Mouse (Mus musculus) left cerebral cortex, postnatal 10 days (tissue): ENCODE results near the gene Cep126. TPM values are rescaled to one million over a fixed set of nuclear protein-coding genes. Genes with fewer than 3 reads are reported as not detected.

ENCODE experiments used
- DNase-seq, 2 experiments: peaks; one replicate each; pipeline ENCODE4 v3.0.0; 2021 to 2022; ENCODE audit warnings: low spot score in 2 of 2, mixed read lengths in 1 of 2; ENCODE audit errors: extremely low spot score in 1 of 2
- intact Hi-C: fragments of 180-260 bp; cut with DNase I; formaldehyde crosslinking; loops from one replicate; pipeline ENCODE4 v1.15.1; 2025
- total RNA-seq, 2 experiments: library from RNA; stranded (reverse); gene quantifications; 2 replicates each; pipeline ENCODE4 v1.2.3; 2021

Gene Cep126
- total RNA-seq: 10 to 100 TPM; 11.7 to 12.2 TPM

GRCm38 (mm10) chr9:8134117-8134574, at the start of gene Cep126:
TSS of gene Cep126 (minus strand) at chr9:8134294.
- intact Hi-C loops: no loop called here
- peak; percentile 59 to 91 for DNase-seq

GRCm38 (mm10) chr9:8179554-8179953, 45.5 kb upstream of the Cep126 start:
- intact Hi-C loops: no loop called here
- no peak for DNase-seq

DNA sequence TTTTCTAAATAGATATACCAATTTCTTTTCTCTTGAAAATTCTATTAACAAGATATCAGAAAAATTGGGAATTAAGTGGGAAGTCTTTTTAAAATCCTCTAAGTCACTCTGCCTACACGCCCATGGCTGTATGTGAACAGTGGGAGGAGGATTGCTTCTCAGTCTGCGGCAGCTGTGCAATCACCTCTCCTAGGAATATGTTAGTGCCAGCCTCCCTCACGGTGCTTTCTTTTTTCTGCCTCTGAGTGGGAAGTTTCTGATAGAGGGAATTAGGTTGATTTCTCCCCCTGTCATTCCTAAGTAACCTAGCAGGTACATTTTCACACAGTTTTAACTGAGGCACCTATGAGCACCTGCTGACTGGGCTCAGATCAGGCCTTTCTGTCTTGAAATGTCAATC, 43.0 kb upstream of the Cep126 start:
- DNase-seq: no peak
- intact Hi-C loops: no loop called here

- intact Hi-C loops: no loop called here
- no peak for DNase-seq
Measured at GRCm38 (mm10) chr9:8157011-8157410, 22.9 kb upstream of the Cep126 start.

GRCm38 (mm10) chr9:8139501-8139900, 5.4 kb upstream of the Cep126 start:
- intact Hi-C loops: no loop called here
- no peak for DNase-seq

- no peak for DNase-seq
- intact Hi-C loops: no loop called here
Measured at GRCm38 (mm10) chr9:8133586-8134115, 443 bp downstream of the Cep126 start.

DNA sequence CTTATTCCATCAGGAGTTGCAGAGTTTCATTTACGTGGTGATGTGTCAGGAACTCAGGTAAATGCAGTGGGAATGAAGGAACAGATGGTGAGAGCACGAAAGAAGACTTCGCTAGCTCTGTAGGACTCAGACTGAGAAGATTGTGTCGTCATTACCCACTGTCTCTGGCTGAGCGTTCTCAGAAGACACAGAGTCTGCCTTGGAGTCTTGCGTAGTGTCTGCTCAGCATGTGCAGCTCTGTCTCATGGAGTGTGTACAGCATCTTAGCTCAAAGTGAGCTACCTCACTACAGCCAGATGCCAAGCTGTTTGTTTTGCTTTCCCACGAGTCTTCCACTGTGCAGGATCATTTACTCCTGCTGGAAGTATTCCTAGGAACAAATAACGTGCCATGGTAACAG, 10.6 kb downstream of the Cep126 start:
- intact Hi-C loops: no loop called here
- no peak for DNase-seq

DNA sequence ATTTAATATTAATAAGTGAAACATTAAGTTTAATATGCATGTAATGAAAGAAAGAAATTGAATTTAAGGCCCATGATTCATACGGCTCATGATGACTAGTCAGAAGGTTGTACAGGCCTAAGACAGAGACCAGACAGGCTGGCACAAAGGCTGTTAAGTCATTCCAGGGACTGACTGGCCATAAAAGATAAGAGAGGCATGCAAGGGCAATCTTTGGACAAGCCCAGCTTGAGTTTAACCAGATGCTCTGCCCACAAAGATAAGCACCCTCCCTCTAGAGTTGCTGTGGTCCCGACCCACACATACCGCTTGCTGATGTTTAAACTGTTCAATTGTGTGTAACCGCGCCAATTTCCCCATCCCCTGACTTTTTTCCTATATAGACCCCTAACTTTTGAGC, 19.6 kb downstream of the Cep126 start:
- intact Hi-C loops: no loop called here
- no peak for DNase-seq

DNA sequence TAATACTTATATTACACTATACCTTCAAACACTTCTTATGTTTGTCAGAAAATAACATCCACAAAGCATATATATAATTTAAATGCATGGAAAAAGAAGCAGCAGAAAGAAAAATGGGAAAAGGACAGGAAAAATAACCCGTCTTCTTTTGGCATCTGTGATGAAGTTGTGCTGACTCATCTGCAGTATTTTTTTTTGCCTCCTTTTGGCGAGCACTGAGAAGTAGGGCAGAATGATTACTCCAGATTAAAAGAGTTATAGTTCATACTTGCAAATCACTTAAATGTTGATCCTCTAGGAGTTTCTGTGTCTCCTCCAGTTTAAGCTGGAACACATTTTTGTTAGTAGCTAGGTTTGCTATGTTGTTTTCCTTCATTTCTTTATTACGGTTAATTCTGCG, 31.0 kb downstream of the Cep126 start:
- no peak for DNase-seq
- intact Hi-C loops: no loop called here

- DNase-seq: no peak
- intact Hi-C loops: no loop called here
Measured at GRCm38 (mm10) chr9:8100962-8101361, 33.1 kb downstream of the Cep126 start.

DNA sequence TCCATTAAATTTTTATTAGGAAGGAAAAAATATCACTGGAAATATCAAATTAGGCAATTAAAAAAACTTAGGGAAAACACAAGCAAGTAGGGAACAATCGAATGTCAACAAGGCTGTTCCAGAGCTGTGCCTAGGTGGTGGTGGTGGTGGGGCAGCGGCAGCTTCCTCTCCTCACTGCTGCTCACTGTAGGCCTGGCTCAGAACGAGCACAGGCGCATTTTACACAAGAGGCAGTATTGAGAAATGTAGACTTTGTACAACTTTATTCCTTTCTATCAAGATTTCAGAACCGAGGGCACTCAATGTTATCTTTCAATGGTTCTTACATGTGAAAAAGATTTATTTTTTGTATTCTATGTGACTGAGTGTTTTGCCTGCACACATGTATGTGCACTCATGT, 55.2 kb downstream of the Cep126 start:
- no peak for DNase-seq
- intact Hi-C loops: no loop called here

DNA sequence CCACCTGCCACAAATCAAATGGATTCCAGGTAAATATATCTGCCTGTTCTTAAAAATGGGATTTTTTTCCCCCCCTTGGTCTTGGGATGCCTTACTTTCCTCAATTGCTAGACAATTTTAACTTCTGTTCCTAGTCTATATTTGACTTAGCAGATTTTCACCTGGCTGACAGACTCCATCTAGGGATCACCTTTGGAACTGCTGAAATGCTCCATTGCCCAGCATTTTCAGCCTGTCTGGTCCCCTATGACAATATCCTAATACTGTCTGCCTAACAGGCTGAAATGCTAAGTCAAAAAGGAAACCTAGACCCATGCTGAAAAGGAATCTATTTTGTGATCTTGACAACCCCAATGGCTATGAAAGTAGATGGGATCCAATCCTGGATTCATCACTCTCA, 59.7 kb downstream of the Cep126 start:
- no peak for DNase-seq
- intact Hi-C loops: no loop called here

DNA sequence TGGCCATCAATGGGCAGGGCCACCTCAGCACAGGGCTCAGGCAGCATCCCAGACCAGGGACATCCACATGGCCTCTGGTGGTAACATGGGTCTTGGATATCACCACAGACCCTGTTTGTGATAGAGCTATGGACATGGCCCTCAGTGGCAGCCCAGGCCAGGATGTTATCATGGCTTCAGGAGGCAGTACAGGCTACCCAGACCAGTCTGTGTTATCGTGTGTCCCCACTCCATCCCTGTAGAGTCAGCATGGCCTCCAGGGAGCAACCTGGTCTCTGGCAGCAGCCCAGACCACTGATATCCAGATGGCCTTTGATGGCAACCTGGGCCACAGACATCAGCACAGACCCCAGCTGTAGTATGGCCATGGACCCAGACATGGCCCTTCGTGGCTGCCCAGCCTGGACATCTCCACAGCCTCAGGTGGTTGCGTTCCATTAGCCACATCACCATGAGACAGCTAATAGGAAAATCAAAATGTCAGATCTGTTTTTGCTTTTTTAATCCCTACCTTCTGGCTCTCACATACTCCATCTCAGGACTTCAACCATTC, 60.8 kb downstream of the Cep126 start:
- no peak for DNase-seq
- intact Hi-C loops: no loop called here

- no peak for DNase-seq
- intact Hi-C loops: no loop called here
Measured at GRCm38 (mm10) chr9:8059636-8060035, 74.5 kb downstream of the Cep126 start.

DNA sequence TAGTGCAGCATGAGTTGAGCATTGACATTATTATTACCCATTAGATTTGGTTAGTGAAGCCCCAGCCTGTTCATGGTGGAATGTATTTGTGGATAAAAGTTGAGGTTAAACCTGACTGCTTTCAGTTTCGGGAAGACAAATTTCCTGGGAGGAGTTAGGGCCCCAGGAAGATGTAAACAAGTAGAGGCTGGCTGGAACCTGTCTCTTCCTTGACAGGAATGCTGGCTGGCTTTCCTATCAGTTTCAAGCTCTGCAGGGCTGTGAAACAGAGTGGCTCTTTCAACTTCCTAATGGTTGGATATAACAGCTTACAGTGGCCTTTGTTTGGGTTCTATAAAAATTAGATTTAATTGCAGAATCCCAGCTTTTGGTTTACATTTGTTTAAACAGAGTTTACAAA, 79.3 kb downstream of the Cep126 start:
- intact Hi-C loops: no loop called here
- DNase-seq: no peak

DNA sequence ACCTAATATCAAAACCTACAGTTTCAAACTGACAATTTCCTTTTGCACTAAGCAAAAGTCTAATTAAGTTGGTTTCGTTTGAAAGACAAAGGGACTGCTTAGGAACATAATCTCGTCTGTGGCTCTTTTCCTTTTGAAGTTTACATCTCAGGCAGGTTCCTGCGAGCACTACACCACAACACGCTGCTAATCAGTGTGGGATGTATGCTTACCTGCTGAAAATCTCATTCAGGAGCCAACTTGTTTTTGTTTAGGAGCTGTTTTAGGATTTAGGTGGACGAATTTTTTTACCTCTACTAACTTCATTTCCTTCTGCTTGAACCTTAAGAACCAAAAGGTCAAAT, 91.1 kb downstream of the Cep126 start:
- intact Hi-C loops: loop anchor here (5.0 kb wide), 1 partner anchor 41 kb away; the partner anchor contains the start of gene Yap1
- no peak for DNase-seq

DNA sequence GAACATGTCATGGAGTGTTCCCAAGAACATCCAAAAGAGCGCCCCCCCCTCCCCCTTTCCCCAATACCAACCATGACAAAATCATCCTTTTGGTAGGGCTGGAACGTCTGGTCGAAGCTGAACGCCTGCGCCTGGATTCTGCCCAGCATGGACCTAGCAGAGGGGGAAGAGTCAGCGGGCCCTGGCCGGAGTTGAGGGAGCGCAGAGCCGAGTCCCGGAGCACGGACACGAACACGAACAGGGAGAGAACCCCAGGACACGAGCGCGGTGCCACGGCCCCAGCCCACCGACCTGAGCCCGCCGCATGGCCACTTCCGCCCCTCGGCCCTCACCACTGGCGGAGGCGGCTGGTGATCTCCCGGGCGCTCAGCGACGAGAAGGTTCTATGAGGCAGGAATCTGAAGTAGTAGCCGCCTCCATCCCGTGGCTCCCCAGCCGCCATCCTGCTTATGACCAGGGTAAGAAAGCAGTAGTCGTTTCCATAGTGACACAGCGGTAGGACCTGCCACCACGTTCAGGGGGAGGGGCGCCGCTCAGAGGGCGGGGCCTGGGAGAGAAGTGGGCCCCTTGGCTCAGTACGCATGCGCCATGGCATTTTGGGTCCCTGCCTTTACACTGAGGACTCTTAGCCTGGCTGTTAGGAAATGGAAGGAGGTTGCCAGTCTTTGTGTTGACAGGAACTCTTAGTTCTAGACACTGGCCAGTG, 91.6 kb downstream of the Cep126 start, which contains the start of gene Cfap300:
Gene Cfap300 (minus strand): TSS at position 486 of the 706 bp plus-strand sequence.
- intact Hi-C loops: loop anchor here (5.0 kb wide), 1 partner anchor 40 kb away; the partner anchor contains the start of gene Yap1
- peak; percentile 94 to 98 for DNase-seq

DNA sequence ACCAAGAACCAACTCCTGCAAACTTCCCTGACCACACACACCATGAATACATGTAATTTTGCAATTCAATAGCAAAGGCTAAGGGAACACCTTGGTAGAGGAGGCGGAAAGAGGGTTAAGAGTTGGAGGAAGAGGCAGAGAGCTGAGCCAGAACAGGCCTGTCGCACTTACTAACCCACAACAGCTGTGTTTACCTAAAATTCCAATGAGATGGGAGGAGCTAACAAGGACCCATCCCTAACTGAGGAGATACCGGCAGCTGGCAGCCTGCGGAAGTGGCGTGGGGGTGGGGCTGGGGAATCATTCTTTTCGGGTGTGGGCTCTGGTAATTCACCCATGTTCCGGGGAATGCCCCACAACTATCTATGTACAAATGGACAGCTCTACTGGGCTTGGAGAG, 98.5 kb downstream of the Cep126 start:
- intact Hi-C loops: no loop called here
- peak in 1 of 2 experiments; percentile 47 for DNase-seq

GRCm38 (mm10) chr9:8035091-8035490, 99.0 kb downstream of the Cep126 start:
- no peak for DNase-seq
- intact Hi-C loops: no loop called here

GRCm38 (mm10) chr9:8034143-8034542, 100.0 kb downstream of the Cep126 start:
- DNase-seq: no peak
- intact Hi-C loops: no loop called here
